Mouse (Mus musculus) thymus, adult 2 months (tissue): ENCODE results near the gene Ryr3. TPM values are rescaled to one million over a fixed set of nuclear protein-coding genes. Genes with fewer than 3 reads are reported as not detected.

Experiments used
- DNase-seq: peaks from one replicate; pipeline ENCODE4 v3.0.0; 2021
- H3K27ac ChIP-seq: fragments of 200-500 bp; 2 replicates; pipeline ENCODE4 v1.5.1; 2012; ENCODE audit warnings: low read length, control low read depth; ENCODE audit not compliant: control insufficient read depth, insufficient read depth
- H3K27me3 ChIP-seq: fragments of 200-500 bp; 2 replicates; pipeline ENCODE4 v1.6.1; 2012; ENCODE audit warnings: mild to moderate bottlenecking, low read length, moderate library complexity, mixed read lengths; ENCODE audit not compliant: control insufficient read depth, insufficient read depth
- H3K36me3 ChIP-seq: fragments of 200-500 bp; 2 replicates; pipeline ENCODE4 v1.6.1; 2012; ENCODE audit warnings: mild to moderate bottlenecking, low read length, moderate library complexity; ENCODE audit not compliant: control insufficient read depth, insufficient read depth
- H3K4me1 ChIP-seq: fragments of 200-500 bp; replicated peaks from 2 replicates; pipeline ENCODE4 v1.6.1; 2012; ENCODE audit warnings: low read length; ENCODE audit not compliant: control insufficient read depth, insufficient read depth
- H3K4me3 ChIP-seq: fragments of 200-500 bp; 2 replicates; pipeline ENCODE4 v1.5.1; 2012; ENCODE audit warnings: mild to moderate bottlenecking, low read length, control low read depth, moderate library complexity; ENCODE audit not compliant: control insufficient read depth, insufficient read depth
- CTCF ChIP-seq: fragments of 200-500 bp; IDR thresholded peaks from 2 replicates; pipeline ENCODE4 v1.5.1; 2012; ENCODE audit warnings: mild to moderate bottlenecking, control low read depth, low read length, moderate library complexity, borderline replicate concordance; ENCODE audit not compliant: control insufficient read depth, poor library complexity, insufficient read depth; ENCODE audit errors: extremely low read depth
- POLR2A ChIP-seq: fragments of 200-500 bp; IDR thresholded peaks from 2 replicates; pipeline ENCODE4 v1.6.1; 2012; ENCODE audit warnings: mild to moderate bottlenecking, low read length, control low read depth, moderate library complexity; ENCODE audit not compliant: control insufficient read depth, poor library complexity, insufficient read depth; ENCODE audit errors: extremely low read depth
- WGBS: fragments of 180-500 bp; shearing (Covaris S2); methylation state at CpG from one replicate; pipeline ENCODE4 v1.1.7; 2018; 5-methylcytosine and 5-hydroxymethylcytosine counted together
- polyA plus RNA-seq: library from polyadenylated mRNA; depleted of rRNA; stranded (reverse); fragments of >200 nt; gene quantifications from 2 replicates; pipeline ENCODE4 v1.2.3, GENCODE M21; 2012

The Ryr3 gene
- polyA plus RNA-seq, 1 experiment, result 0.78 TPM

GRCm38 (mm10) chr2:113019896-113020295 lies 197.0 kb downstream of the Ryr3 start:
- no peak overlapping the region for H3K4me3 ChIP-seq
- no peaks in the 10 kb centered on the region for H3K27me3 ChIP-seq
- H3K36me3 ChIP-seq, result no peaks in the 10 kb centered on the region
- WGBS, result 84% methylated on average over 7 of the region's 7 CpGs
- H3K4me1 ChIP-seq, result no peaks in the 10 kb centered on the region
- no peak for DNase-seq
- TF ChIP-seq CTCF, result no peak
- TF ChIP-seq POLR2A, result no peak
- no peak overlapping the region for H3K27ac ChIP-seq

- H3K27me3 ChIP-seq, result no peaks in the 10 kb centered on the region
- H3K4me3 ChIP-seq, result no peak overlapping the region
- no peaks in the 10 kb centered on the region for H3K36me3 ChIP-seq
- no peak for TF ChIP-seq CTCF
- no peak for TF ChIP-seq POLR2A
- H3K27ac ChIP-seq, result no peak overlapping the region
- H3K4me1 ChIP-seq, result no peaks in the 10 kb centered on the region
- DNase-seq, result no peak
- 84% methylated on average over 1 of the region's 1 CpGs for WGBS
Observed at GRCm38 (mm10) chr2:113018278-113018677, 198.6 kb downstream of the Ryr3 start.

- Histone ChIP-seq H3K4me3 (no peak overlapping the region), H3K4me1 (no peaks in the 10 kb centered on the region), H3K27me3 (no peaks in the 10 kb centered on the region), H3K36me3 (no peaks in the 10 kb centered on the region), H3K27ac (no peak overlapping the region)
- TF ChIP-seq CTCF, result no peak
- no peak for TF ChIP-seq POLR2A
- no peak for DNase-seq
- 91% methylated on average over 2 of the region's 2 CpGs for WGBS
Observed at GRCm38 (mm10) chr2:113016236-113016635, 200.7 kb downstream of the Ryr3 start.

DNA sequence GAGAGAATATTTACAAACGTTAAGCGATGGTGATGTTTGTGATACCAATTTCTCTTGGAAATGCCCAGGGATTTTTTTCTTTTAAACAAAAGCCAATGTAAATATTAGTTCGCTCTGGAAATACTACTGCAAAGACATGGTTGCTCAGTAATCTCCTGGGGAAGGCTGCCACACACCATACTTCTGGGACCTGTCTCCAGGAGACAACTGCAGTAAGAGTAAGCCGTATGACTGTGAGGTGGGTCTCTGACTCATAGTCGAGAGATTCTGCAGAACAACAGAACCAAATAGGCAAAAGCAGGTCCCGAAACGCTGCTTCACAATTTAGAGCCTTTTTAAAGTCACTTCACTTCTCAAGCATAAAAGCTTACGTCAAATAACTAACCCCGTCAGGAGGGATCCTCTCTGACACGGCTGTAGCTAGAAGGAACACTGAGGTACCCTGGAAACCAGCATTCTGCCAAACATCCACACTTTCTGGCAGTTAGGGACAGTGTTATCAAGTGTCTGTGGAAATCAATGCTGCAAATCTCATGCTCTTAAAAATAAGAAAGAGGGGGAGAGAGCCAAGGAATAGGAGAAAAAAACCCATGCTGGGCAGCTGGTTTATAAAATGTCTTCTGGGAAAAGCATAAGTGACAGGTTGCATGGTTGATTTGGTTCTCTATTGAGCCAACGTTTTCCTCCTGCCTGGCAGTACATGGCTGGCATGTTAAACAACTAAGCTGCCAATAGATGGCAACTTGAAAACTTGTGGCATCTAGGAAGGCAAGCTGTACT lies 207.7 kb downstream of the Ryr3 start:
- Histone ChIP-seq H3K27ac (no peak overlapping the region), H3K4me1 (no peaks in the 10 kb centered on the region), H3K27me3 (no peaks in the 10 kb centered on the region), H3K4me3 (no peak overlapping the region), H3K36me3 (no peaks in the 10 kb centered on the region)
- WGBS, result 89% methylated on average over 11 of the region's 11 CpGs
- TF ChIP-seq CTCF (no peak), POLR2A (no peak)
- DNase-seq, result no peak

- TF ChIP-seq POLR2A (no peak), CTCF (no peak)
- DNase-seq, result no peak
- Histone ChIP-seq H3K4me3 (no peak overlapping the region), H3K27me3 (no peaks in the 10 kb centered on the region), H3K4me1 (no peaks in the 10 kb centered on the region), H3K27ac (no peak overlapping the region), H3K36me3 (no peaks in the 10 kb centered on the region)
- WGBS, result 93% methylated on average over 3 of the region's 3 CpGs
Observed at GRCm38 (mm10) chr2:112998498-112998897, 218.4 kb downstream of the Ryr3 start.

DNA sequence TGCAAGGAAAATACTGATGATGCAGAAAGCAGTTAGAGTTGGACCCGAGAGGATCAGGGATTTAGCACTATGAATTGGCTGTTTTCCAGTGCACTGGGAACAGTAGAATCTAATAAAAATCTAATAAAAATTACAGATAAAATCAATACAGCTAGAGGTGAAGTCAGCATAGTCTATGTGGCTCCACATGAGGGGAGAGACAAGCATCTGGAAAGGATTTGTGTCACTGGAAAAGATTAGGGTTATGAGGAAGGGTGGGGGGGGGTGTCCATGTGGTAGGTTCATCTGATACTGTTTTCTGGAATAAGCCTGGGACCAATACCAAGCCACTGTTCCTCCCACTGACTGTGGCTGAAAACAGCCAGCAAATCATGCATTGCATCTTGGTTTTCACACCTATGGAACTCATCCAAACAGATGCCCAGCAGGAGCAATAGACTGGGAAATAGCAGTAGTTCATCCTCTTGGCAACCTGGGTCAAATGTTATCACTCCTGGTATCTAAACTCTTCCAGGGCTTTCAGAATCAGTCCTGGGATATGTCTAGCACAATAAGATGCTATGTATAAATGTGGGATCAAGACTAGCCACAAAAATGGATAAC lies 233.9 kb downstream of the Ryr3 start:
- Histone ChIP-seq H3K4me3 (no peak overlapping the region), H3K4me1 (no peaks in the 10 kb centered on the region), H3K36me3 (no peaks in the 10 kb centered on the region), H3K27ac (no peak overlapping the region), H3K27me3 (no peaks in the 10 kb centered on the region)
- TF ChIP-seq POLR2A (no peak), CTCF (no peak)
- WGBS, result 85% methylated on average over 1 of the region's 1 CpGs
- DNase-seq, result no peak
